Mouse (Mus musculus): ENCODE results near the gene Defb22.

GRCm38 (mm10) chr2:152503950-152504349 is 14.0 kb upstream of the Defb22 start:
- TF ChIP-seq CTCF (IDR thresholded peaks at IDR 0.05; ENCODE audit: insufficient read depth, low read depth, low read length) (no peak), POLR2A (IDR thresholded peaks at IDR 0.05; ENCODE audit: insufficient read depth, low read depth, low read length) (no peak)
